Mouse (Mus musculus) CD4-positive, CD25-positive, alpha-beta regulatory T cell, adult 9 weeks (primary cell): Measurements from ENCODE around the gene B430218F22Rik. TPM values are rescaled to one million over a fixed set of nuclear protein-coding genes. Genes with fewer than 3 reads are reported as not detected.

Experiments
- polyA plus RNA-seq: library from polyadenylated mRNA; unstranded; fragments of 100-300 nt; shearing (Covaris generic); gene quantifications from one replicate; pipeline ENCODE4 v1.2.1, GENCODE M21; 2017

Gene B430218F22Rik
- 0.25 TPM for polyA plus RNA-seq

GRCm38 (mm10) chr13:118386511-118387447 is at the start of gene B430218F22Rik, which contains the start of gene Mrps30:
Gene B430218F22Rik, plus strand, starts transcription at chr13:118386630.
Gene Mrps30, minus strand, starts transcription at chr13:118387252.

Other genes starting within 250 kb of the B430218F22Rik start
- 1.6 TPM for gene Mrps30, start 622 bp downstream of the B430218F22Rik start, polyA plus RNA-seq